Mouse (Mus musculus) brown adipose tissue, adult 24 weeks (tissue): Measurements from ENCODE around the gene Gchfr. TPM values are rescaled to one million over a fixed set of nuclear protein-coding genes. Genes with fewer than 3 reads are reported as not detected.

Source experiments
- H3K27ac ChIP-seq: fragments of 200-500 bp; replicated peaks from 2 replicates; pipeline ENCODE4 v1.5.1; 2012; ENCODE audit warnings: low read depth, mild to moderate bottlenecking, low read length
- H3K4me1 ChIP-seq: fragments of 200-500 bp; 2 replicates; pipeline ENCODE4 v1.6.1; 2012; ENCODE audit warnings: low read length, mixed read lengths; ENCODE audit not compliant: control insufficient read depth, insufficient read depth, insufficient read length
- H3K4me3 ChIP-seq: fragments of 200-500 bp; 2 replicates; pipeline ENCODE4 v1.5.1; 2012; ENCODE audit warnings: low read depth, mild to moderate bottlenecking, low read length, moderate library complexity; ENCODE audit not compliant: insufficient read depth
- polyA plus RNA-seq: library from polyadenylated mRNA; stranded (reverse); fragments of >200 nt; gene quantifications from 2 replicates; pipeline ENCODE4 v1.2.4, GENCODE M21; 2012; ENCODE audit not compliant: missing spikeins, insufficient read depth, insufficient read length

Gchfr gene
- polyA plus RNA-seq, 1 experiment, result 1.7 TPM

DNA sequence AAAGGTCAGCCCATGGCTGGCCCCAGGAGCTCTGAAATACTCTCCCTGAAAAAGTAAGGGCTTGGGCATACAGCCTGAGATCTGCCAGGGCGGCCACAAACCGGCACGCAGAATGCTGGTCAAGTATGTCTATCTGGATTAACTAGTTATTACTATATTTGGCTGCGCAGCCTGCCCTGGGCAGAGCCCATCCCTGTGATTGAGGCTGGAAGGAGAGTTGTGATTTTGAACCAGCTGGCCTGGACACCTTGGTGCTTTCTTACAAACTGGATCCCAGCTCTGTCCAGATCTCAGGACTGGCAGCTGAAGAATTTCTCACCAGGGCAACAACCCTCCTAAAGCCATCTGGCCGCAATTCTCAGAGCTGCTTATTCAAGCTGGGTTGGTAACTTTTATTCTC lies 26.6 kb downstream of the Gchfr start:
- Histone ChIP-seq H3K4me1 (peaks cover 12% of the 10 kb centered on the region; the same call in 1 of the 2 replicates), H3K4me3 (no peak overlapping the region), H3K27ac (no peak overlapping the region)

DNA sequence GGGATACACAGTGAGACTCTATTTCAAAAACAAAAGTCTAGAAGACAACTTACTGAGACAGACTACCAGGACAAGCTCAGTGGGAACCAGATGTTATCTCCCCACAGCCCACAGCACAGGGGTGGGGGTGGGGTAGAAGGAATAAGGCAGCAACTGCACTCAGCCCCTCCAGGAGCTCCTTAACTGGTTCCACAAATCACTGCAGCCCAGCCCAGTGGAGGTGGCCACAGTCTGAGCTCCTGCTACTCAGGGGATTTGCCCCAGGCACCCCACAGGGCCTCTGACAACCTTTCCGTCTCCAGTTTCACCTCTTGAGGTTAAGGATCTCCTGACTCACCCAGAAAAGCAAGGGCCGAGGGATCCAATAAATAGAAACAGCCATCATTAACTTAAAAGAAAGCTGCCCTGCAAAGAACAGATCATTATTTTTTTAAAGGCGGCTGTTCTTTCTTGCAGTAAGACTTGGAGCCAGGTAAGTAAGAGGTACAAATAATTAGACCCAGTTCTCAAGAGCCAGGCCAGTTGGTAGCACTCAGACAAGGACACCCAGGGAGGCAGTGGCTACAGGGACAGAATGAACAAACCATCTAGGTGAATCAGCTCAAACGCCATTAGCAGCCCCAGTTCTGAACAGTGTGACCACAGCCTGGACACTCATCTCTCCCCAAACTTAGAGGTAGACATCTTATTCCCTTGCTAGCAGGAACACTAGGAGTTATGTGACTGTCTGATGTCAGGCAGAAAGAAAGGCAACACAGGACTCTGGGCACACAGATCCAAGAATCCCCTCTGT lies 28.9 kb downstream of the Gchfr start:
- Histone ChIP-seq H3K4me3 (no peak overlapping the region), H3K27ac (no peak overlapping the region), H3K4me1 (peaks cover 14% of the 10 kb centered on the region; the same call in 1 of the 2 replicates)

DNA sequence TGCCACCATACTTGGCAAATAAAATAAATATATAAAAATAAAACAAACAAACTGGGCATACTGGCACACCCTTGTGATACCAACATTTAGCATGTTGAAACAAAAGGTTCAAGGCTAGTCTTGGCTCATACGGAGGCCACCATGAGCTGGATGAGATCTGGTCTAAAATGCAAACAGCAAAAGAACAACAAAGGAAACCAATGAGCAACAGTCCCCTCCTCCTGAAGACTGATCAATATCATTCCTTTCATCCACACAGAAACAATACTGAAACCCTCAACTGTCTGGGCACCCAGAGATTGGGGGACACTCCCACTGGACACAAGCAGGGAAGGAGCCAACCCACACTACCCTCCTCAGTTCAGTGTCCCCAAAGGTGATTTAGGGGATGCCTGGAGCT lies 29.9 kb downstream of the Gchfr start:
- peaks cover 14% of the 10 kb centered on the region; the same call in 1 of the 2 replicates for H3K4me1 ChIP-seq
- H3K4me3 ChIP-seq, result no peak overlapping the region
- H3K27ac ChIP-seq, result peak overlapping the region; percentile 49; the same call in 1 of the 2 replicates

GRCm38 (mm10) chr2:119198049-119198448 lies 30.5 kb downstream of the Gchfr start:
- Histone ChIP-seq H3K27ac (peak overlapping the region; percentile 49), H3K4me3 (no peak overlapping the region)

GRCm38 (mm10) chr2:119198934-119199333 lies 31.4 kb downstream of the Gchfr start:
- H3K4me1 ChIP-seq, result peaks cover 20% of the 10 kb centered on the region; the same call in 1 of the 2 replicates
- peak overlapping the region; percentile 49 for H3K27ac ChIP-seq

More at GRCm38 (mm10) chr2:119198049-119198448, 30.5 kb downstream of the Gchfr start:
- peaks cover 15% of the 10 kb centered on the region; the same call in 1 of the 2 replicates for H3K4me1 ChIP-seq

DNA sequence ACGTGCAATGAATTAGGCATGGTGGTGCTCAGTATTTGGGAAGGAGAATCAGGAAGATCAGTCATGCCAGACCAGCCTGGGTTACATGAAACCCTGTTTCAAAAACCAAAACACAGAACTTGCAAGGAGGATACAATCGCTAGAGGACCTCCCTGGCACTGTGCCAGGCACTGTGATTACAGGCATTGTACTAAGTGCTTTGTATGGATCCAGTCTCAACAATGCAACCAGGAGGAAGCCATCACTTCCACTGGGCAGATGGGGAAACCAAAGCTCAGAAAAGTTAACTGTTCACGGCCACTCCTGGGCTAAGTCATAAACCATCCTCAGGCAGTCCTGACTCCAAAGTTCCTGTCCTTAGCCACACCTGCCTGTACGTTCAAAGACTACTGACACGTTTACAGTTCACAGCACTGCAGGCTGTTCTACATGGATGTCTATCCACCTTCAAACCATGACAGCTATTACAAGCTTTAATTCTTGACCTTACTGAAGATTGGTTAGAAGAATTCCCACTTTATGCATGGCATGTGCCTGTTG lies 35.4 kb downstream of the Gchfr start:
- Histone ChIP-seq H3K4me1 (peaks cover 18% of the 10 kb centered on the region; the same call in 1 of the 2 replicates), H3K27ac (peak overlapping the region; percentile 81), H3K4me3 (no peak overlapping the region)

More at GRCm38 (mm10) chr2:119198934-119199333, 31.4 kb downstream of the Gchfr start:
- H3K4me3 ChIP-seq, result no peak overlapping the region

DNA sequence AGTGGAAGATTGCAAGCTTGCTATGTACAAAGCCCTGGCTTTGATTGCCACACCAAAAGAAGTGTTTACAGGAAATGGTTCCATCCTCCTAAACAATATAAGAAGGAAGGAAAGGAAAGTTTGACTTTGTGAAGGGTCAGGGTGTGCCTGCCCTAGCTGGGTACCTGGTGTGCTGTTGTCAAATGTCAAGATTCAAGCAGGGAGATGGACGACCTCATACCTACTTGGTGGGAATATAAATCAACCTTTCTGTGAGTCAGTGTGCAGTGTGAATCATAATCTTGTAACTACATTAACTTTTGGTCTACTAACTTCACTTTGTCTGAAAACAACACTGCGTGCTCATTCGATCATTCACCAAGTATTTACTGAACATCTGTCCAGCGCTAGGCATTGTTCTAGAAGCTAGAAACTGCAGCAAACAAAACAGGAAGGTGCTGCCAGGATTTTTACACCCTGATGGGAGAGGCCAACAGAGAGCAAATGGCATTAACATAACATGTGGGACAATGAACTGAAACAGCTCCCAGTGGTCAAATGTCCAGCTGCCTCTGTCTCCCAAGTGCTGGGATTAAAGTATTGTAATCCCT lies 36.4 kb downstream of the Gchfr start:
- Histone ChIP-seq H3K4me1 (peaks cover 11% of the 10 kb centered on the region; the same call in 1 of the 2 replicates), H3K27ac (peak overlapping the region; percentile 81), H3K4me3 (no peak overlapping the region)

- Histone ChIP-seq H3K27ac (peak overlapping the region; percentile 93), H3K4me3 (peak overlapping the region; percentile 94), H3K4me1 (0 out of 2 replicates have a peak, but pooled peaks cover 7% of the 10 kb centered on the region)
Observed at GRCm38 (mm10) chr2:119207961-119208343, 40.4 kb downstream of the Gchfr start.

GRCm38 (mm10) chr2:119208344-119209175 lies 41.0 kb downstream of the Gchfr start, which contains the start of the genes Zfyve19 and Dnajc17:
Gene Zfyve19, plus strand, starts transcription at chr2:119208617.
Gene Dnajc17, minus strand, starts transcription at chr2:119208795.
- H3K4me3 ChIP-seq, result peak within 1 kb of the TSS; percentile 94
- H3K27ac ChIP-seq, result peak within 1 kb of the TSS; percentile 93
- 0 out of 2 replicates have a peak, but pooled peaks cover 3% of the 10 kb centered on the region for H3K4me1 ChIP-seq

DNA sequence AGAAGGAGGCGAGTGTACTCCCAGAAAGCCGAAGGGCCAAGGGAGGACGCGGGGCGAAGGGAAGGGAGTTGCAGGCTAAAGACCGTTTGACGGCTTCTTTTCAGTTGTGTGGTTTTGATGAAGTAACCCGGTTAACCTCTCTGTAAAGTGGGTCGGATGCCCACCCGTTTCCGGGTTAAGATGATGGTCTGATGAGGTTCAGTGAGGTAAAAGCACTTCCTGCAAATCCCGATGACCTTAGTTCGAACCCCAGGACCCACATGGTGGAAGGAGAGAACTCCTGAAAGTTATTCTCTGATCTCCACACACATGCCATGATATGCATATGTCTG lies 41.6 kb downstream of the Gchfr start:
- 0 out of 2 replicates have a peak overlapping the region, but pooled peaks have one; percentile 9 for H3K27ac ChIP-seq
- peak overlapping the region; percentile 85 for H3K4me3 ChIP-seq
- 0 out of 2 replicates have a peak, but pooled peaks cover 2% of the 10 kb centered on the region for H3K4me1 ChIP-seq

Other genes starting within 250 kb of the Gchfr start
- gene Chst14, start 241.3 kb upstream of the Gchfr start, polyA plus RNA-seq, result 4.2 and 4.7 TPM in 2 replicates
- 13.3 and 19.1 TPM in 2 replicates for gene Ccdc32, start 138.4 kb upstream of the Gchfr start, polyA plus RNA-seq
- 1.4 and 2.3 TPM in 2 replicates for gene Rpusd2, start 133.0 kb upstream of the Gchfr start, polyA plus RNA-seq
- not detected in 2 replicates for gene Knl1, start 120.7 kb upstream of the Gchfr start, polyA plus RNA-seq
- gene Rad51, start 55.0 kb upstream of the Gchfr start, polyA plus RNA-seq, result 0.83 TPM in 1 of 2 replicates, not detected in the other
- 124 and 184 TPM in 2 replicates for gene Rmdn3, start 10.7 kb upstream of the Gchfr start, polyA plus RNA-seq
- not detected in 2 replicates for gene Gm14137, start 6.7 kb downstream of the Gchfr start, polyA plus RNA-seq
- 16.2 and 21.0 TPM in 2 replicates for gene Zfyve19, start 40.8 kb downstream of the Gchfr start, polyA plus RNA-seq
- gene Dnajc17, start 41.0 kb downstream of the Gchfr start, polyA plus RNA-seq, result 7.8 and 8.8 TPM in 2 replicates
- not detected in 2 replicates for gene Ppp1r14d, start 62.1 kb downstream of the Gchfr start, polyA plus RNA-seq
- gene Spint1, start 69.6 kb downstream of the Gchfr start, polyA plus RNA-seq, result not detected in 2 replicates
- not detected in 2 replicates for gene Rhov, start 103.5 kb downstream of the Gchfr start, polyA plus RNA-seq
- 3.6 and 4.8 TPM in 2 replicates for gene Vps18, start 121.0 kb downstream of the Gchfr start, polyA plus RNA-seq
- gene Dll4, start 158.0 kb downstream of the Gchfr start, polyA plus RNA-seq, result 3.2 and 5.8 TPM in 2 replicates
- 2.1 and 2.3 TPM in 2 replicates for gene Chac1, start 183.5 kb downstream of the Gchfr start, polyA plus RNA-seq